Comparison of ENCODE assay signal across 8 mouse cellular contexts in genomic region chr6:125418744-125419143, GRCm38 (mm10). TPM values are rescaled to one million over a fixed set of nuclear protein-coding genes. Genes with fewer than 3 reads are reported as not detected.
DNase-seq lines count a peak whose midpoint lies in the region; ATAC-seq and TF ChIP-seq lines count a peak whose summit lies in the region.

No protein-coding gene starts in this region.

- peak; percentile 75 for TF ChIP-seq CTCF in ES-Bruce4 (IDR thresholded peaks at IDR 0.05; ENCODE audit: low read depth, low read length)
- TF ChIP-seq CTCF in lung, adult 2 months (IDR thresholded peaks at IDR 0.05; ENCODE audit: insufficient read depth, low read length), result peak; percentile 93

- H3K9me3 ChIP-seq in ES-Bruce4 (replicated peaks; ENCODE audit: control insufficient read depth, insufficient read depth, low read length, poor library complexity, severe bottlenecking), result no peaks in the 10 kb centered on the region
- H3K9me3 ChIP-seq in forebrain, embryonic 13.5 days (replicated peaks), result no peaks in the 10 kb centered on the region

- TF ChIP-seq POLR2A in ES-Bruce4 (IDR thresholded peaks at IDR 0.05; ENCODE audit: insufficient read depth, low read length), result no peak
- no peak for TF ChIP-seq POLR2A in lung, adult 2 months (IDR thresholded peaks at IDR 0.05; ENCODE audit: borderline replicate concordance, extremely low read depth, low read depth, low read length)

- no peak overlapping the region for H3K4me3 ChIP-seq in ES-Bruce4 (ENCODE audit: low read depth, low read length)
- H3K4me3 ChIP-seq in forebrain, embryonic 13.5 days, result no peak overlapping the region
- no peak overlapping the region for H3K4me3 ChIP-seq in lung, adult 2 months (replicated peaks; ENCODE audit: extremely low read depth, low read depth, low read length)

- H3K36me3 ChIP-seq in ES-Bruce4 (ENCODE audit: control insufficient read depth, insufficient read depth, low read length, poor library complexity, severe bottlenecking), result no peaks in the 10 kb centered on the region
- H3K36me3 ChIP-seq in forebrain, embryonic 13.5 days (ENCODE audit: poor library complexity, severe bottlenecking), result no peaks in the 10 kb centered on the region

- intact Hi-C loops in heart, postnatal 14 days (cut with DNase I), result loop anchor here (2.0 kb wide), 1 partner anchor 182 kb away; no protein-coding TSS in a partner anchor

- no peak overlapping the region for H3K4me2 ChIP-seq in forebrain, embryonic 13.5 days

- peak; percentile 83 for ATAC-seq in forebrain, embryonic 13.5 days
- ATAC-seq in neutrophil, adult 5-6 weeks (ENCODE audit: extremely low read depth, insufficient number of reproducible peaks, low FRiP score, poor library complexity, severe bottlenecking), result peak; percentile 67

- H3K9ac ChIP-seq in ES-Bruce4 (ENCODE audit: low read depth, poor library complexity, severe bottlenecking), result no peak overlapping the region
- no peak overlapping the region for H3K9ac ChIP-seq in forebrain, embryonic 13.5 days

- no peak for TF ChIP-seq EP300 in ES-Bruce4 (IDR thresholded peaks at IDR 0.05; ENCODE audit: insufficient read depth, low read depth, low read length)

- no peaks in the 10 kb centered on the region for H3K27me3 ChIP-seq in ES-Bruce4 (ENCODE audit: control insufficient read depth, insufficient read depth, low read length, poor library complexity, severe bottlenecking)
- H3K27me3 ChIP-seq in forebrain, embryonic 13.5 days, result no peaks in the 10 kb centered on the region

- WGBS in forebrain, embryonic 13.5 days, result 14% methylated on average over 9 of the region's 9 CpGs
- WGBS in lung, adult 2 months, result 5% methylated on average over 9 of the region's 9 CpGs

- peaks cover 5% of the 10 kb centered on the region for H3K4me1 ChIP-seq in ES-Bruce4 (ENCODE audit: control insufficient read depth, insufficient read depth, low read length)
- H3K4me1 ChIP-seq in forebrain, embryonic 13.5 days, result peaks cover 10% of the 10 kb centered on the region; the same call in 1 of the 2 replicates
- peaks cover 2% of the 10 kb centered on the region for H3K4me1 ChIP-seq in lung, adult 2 months (ENCODE audit: control insufficient read depth, insufficient read depth, low read length)

- no peak overlapping the region for H3K27ac ChIP-seq in ES-Bruce4 (ENCODE audit: insufficient read depth, low read length)
- H3K27ac ChIP-seq in forebrain, embryonic 13.5 days, result no peak overlapping the region

- DNase-seq in c-Kit-positive CD71-positive TER-119-negative erythroid progenitor cells, embryonic 14.5 days (ENCODE audit: low read depth), result peak; percentile 65
- peak; percentile 87 to 92 for DNase-seq in heart, postnatal 14 days
- peak; percentile 62 to 84 for DNase-seq in kidney, postnatal 36 days
- DNase-seq in lung, adult 2 months, result peak; percentile 78
- DNase-seq in testis, postnatal 10 days (ENCODE audit: low spot score), result peak; percentile 91

RNA-seq across cellular contexts. Expression of gene Plekhg6, which starts 38.2 kb away (rescaled TPM):
- polyA plus RNA-seq in ES-Bruce4 (2011; ENCODE audit: insufficient read depth, insufficient read length, low read depth, missing spikeins), result 2.3 and 2.5 TPM in 2 replicates
- 0.08 and 0.09 TPM in 2 replicates for polyA plus RNA-seq in forebrain, embryonic 13.5 days (2015; fragmentation: Nextera tagmentation; extraction: Ambion mirVana)
- not detected for total RNA-seq in heart, postnatal 14 days (2021)
- polyA plus RNA-seq in lung, adult 2 months (2012; rRNA removed), result 1.3 and 2.6 TPM in 2 replicates
- total RNA-seq in neutrophil, adult 5-6 weeks (2017), result 0.25 and 0.35 TPM in 2 replicates
